Mouse (Mus musculus) heart, postnatal 10 days (tissue): ENCODE data around the gene Gm10271. TPM values are rescaled to one million over a fixed set of nuclear protein-coding genes. Genes with fewer than 3 reads are reported as not detected.

Source experiments
- DNase-seq, 2 experiments: peaks; one replicate each; pipeline ENCODE4 v3.0.0; 2021
- intact Hi-C: fragments of 180-260 bp; cut with DNase I; formaldehyde crosslinking; loops from one replicate; pipeline ENCODE4 v1.15.1; 2025
- total RNA-seq, 2 experiments: library from RNA; stranded (reverse); gene quantifications; 2 replicates each; pipeline ENCODE4 v1.2.3; 2021

Gm10271 gene
- total RNA-seq, 2 experiments from 2014 or later, result not detected

DNA sequence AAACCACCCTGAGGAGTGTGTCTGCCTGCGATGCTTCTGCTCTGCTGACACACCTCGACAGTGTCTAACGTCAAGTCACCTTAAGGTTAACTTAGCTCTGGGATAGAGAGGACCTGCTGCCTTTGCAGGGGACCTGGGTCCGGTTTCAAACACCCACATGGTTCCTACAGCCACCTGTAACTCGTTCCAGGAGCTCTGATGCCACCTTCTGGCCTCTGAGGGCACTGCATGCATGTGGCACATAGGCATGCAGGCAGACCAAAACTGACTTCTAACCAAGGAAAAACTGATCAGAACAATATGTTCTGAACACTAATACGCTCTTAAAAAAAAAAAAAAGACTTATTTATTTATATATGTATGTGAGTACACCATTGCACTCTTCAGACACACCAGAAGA lies 29.4 kb downstream of the Gm10271 start:
- intact Hi-C loops, result loop anchor here (10.0 kb wide), 2 partner anchors 92 to 1558 kb away; partner anchors contain the start of genes Thap2 and Zfc3h1
- DNase-seq, result no peak

- no peak for DNase-seq
- intact Hi-C loops, result no loop called here
These were observed 37.4 kb downstream of the Gm10271 start for GRCm38 (mm10) chr10:116935028-116935427.

DNA sequence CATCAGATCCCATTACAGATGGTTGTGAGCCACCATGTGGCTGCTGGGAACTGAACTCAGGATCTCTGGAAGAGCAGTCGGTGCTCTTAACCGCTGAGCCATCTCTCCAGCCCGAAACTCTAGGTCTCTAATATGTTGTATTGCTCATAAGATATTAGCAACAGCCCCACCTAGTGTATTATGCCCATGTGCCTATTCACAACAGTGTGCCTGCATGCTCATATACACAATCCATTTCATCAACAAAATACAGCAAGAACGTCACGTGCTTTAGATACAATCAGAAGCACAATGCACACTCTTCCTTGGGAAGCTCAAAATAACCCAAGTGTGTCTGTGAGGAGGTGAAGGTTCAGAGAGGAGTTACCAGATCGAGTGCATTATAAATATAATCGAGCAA lies 38.6 kb downstream of the Gm10271 start:
- intact Hi-C loops, result no loop called here
- DNase-seq, result no peak

GRCm38 (mm10) chr10:116932418-116932817 lies 40.0 kb downstream of the Gm10271 start:
- intact Hi-C loops, result no loop called here
- no peak for DNase-seq

DNA sequence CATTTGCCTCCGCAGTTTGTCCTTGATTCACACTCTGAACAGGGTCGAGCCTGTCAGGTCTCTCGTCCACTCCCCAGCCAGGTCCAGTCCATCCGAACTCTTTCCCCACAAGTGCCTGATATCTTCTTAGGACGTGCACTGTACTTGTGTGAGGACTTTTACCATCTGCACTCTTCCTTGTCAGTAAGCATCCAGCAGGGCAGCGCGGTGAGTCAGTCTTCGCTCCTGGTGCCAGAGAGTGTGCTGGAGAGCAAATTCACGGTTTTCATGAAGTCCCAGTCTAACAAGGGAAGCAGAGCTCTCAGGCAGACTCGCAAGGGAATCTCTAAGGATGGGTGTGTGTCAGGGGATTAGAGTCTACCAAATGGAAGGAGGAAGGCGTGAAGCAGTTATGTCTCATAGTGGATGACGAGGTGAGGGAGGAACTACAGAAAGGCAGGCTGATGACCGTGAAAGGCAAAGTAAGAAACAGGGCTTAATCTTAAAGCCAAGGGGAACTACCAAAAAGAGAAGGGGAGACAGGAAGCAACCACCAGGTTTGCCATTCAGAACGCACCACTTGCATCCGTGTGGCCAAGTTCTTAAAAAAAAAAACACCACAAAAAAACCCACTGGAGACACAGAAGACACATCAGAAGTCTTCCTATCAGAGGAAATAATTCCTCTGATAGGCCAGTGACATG lies 40.8 kb downstream of the Gm10271 start:
- intact Hi-C loops, result no loop called here
- no peak for DNase-seq

DNA sequence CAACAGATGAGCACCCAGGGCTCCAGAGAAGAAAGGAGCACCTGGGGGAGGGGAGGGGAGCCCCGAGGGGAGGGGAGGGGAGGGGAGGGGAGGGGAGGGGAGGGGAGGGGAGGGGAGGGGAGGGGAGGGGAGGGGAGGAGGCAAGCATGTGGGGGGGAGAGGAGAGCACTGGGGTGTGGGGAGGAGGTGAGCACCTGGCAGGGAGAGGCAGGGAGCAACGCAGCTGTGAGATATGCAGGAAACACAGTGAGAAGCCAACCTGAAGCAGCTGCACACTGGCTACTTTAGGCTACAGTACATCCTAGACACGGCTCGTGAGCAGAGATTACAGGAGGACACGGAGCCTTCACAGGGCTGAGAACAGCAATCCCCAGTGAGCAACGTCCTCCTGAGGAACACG lies 41.5 kb downstream of the Gm10271 start:
- no peak for DNase-seq
- intact Hi-C loops, result no loop called here

DNA sequence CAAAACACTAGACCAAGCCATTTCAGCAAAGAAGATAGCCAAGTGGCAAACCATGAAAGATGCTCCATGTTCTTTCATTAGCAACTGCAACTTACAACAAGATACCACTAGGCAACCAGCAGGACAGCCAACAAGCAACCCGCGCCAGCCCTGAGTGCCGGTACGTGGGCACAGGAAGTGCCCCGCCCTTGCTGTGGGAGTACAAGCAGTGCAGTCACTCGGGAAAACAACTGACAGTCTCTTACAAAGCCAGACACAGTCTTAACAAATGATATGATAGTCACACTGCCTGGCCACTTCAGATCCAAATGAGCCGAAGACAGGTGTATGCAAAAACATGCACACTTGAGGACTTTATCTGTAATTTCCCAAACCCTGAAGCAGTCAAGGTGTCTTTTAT lies 41.9 kb downstream of the Gm10271 start:
- DNase-seq, result peak in 1 of 2 experiments; percentile 24

GRCm38 (mm10) chr10:116928826-116929225 lies 43.6 kb downstream of the Gm10271 start:
- intact Hi-C loops, result no loop called here
- DNase-seq, result no peak

More for the DNA sequence above, 41.9 kb downstream of the Gm10271 start:
- intact Hi-C loops, result no loop called here

DNA sequence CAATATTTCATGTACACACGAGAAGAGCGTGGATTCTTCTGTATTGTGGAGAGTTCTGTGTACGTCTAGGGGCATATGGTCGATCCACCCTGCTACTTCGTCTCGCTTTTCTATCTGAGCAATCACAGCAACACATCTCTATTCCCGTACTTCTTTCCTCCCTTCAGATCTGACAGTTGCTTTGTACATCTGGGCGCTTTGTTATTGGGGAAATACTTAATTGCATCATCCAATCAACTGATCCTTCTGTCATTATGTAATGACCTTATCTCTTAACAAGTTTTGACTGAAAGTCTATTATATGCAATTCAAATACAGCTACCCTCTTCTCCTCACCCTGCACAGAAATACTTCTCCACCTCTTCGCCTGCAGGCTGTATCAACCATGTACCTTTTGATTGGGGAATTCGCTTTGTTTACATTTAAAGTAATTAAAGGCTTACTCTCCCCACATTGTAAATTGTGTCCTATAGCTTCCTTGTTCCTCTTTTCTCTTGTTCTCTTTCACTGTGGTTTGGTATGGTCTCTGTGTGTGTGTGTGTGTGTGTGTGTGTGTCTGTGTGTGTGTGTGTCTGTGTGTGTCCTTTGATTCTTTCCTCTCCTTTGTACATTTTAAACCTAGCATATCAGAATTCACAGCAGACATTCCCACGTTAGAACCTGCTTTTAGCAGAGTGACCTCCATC lies 45.8 kb downstream of the Gm10271 start:
- intact Hi-C loops, result no loop called here
- no peak for DNase-seq

DNA sequence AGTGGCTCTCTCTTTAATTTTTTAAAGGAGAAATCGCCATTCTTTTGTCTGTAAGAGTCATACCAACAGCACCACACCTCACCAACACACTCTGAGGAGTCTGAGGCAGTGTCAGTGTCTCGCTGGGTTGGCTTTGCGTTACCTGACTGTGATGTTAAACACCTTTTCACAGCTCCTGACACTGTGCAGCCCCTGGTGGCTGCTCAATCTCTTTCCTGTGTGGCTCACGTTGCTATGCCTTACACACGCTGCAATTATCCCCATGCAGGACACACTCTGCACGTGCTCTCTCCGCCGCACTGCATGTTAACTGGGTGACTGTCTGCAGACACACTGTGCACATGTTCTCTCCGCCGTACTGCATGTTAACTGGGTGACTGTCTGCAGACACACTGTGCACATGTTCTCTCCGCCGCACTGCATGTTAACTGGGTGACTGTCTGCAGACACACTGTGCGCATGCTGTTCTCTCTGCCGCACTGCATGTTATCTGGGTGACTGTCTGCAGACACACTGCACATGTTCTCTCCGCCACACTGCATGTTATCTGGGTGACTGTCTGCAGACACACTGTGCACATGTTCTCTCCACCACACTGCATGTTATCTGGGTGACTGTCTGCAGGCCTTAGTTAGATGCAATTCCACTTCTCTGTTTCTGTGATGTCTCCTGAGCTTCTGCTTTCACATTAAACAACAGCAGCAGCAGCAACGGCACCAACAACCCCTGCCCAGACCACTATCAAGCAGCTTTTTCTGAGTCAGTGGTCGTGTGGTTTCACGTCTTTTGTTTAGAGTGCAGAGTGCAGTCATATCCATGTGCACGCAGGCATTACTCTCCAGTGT lies 48.5 kb downstream of the Gm10271 start:
- intact Hi-C loops, result no loop called here
- DNase-seq, result no peak

GRCm38 (mm10) chr10:116922161-116922560 lies 50.2 kb downstream of the Gm10271 start:
- DNase-seq, result no peak
- intact Hi-C loops, result no loop called here

DNA sequence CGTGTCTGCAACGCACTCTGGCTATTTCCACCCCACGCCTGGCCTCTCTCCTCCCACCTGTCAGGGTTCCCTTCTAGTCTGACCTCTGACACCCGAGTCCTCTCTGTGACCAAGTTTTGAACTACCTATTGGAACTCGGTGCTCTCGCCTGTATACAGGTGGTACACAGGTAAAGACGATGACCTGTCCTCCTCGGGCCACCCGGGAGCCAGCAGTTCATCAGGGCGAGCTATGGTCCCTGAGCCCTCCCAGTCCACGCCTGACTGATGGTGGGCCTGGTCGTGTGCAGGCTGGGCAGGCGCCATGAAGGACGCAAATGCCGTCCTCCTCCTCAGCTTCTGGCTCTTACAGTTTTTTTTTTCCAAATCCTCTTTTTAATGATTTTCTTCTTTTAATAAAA lies 51.0 kb downstream of the Gm10271 start:
- DNase-seq, result no peak
- intact Hi-C loops, result no loop called here

GRCm38 (mm10) chr10:116920641-116921040 lies 51.8 kb downstream of the Gm10271 start:
- intact Hi-C loops, result no loop called here
- DNase-seq, result no peak

GRCm38 (mm10) chr10:116919368-116920317 lies 52.8 kb downstream of the Gm10271 start:
- intact Hi-C loops, result no loop called here
- DNase-seq, result no peak

- DNase-seq, result no peak
- intact Hi-C loops, result no loop called here
These were observed 55.8 kb downstream of the Gm10271 start for GRCm38 (mm10) chr10:116916581-116916980.

- no peak for DNase-seq
- intact Hi-C loops, result no loop called here
These were observed 57.1 kb downstream of the Gm10271 start for GRCm38 (mm10) chr10:116915286-116915685.

GRCm38 (mm10) chr10:116914586-116914985 lies 57.8 kb downstream of the Gm10271 start:
- intact Hi-C loops, result no loop called here

DNA sequence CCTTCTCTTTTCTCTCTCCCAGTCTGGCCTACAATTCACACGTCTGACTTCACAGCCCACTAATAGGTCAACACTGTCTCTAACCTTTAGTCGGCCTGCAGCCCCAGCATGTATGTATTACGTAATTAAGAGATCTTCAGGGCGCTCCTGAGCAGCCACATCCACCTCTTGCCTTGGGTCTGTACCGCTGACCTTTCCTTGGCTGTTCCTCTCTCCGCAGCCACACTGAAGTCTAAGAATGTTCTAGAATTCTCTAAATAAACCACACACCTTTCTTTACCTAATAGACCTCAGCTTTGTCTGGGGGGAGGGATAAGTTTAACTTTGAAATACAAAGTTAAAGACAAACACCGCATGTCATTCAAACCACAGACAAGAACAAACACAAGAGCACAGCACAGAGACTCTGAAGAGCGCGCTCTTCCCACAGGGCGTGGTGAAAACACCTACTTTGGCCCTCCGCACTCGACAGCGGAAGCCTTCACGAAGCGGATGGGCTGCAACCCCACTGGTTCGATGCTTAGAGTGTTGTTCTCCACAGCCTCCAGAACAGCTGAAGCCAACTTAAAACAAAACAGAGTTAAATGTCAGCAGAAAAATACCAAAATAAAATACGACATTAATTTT lies 58.6 kb downstream of the Gm10271 start:
- DNase-seq, result no peak
- intact Hi-C loops, result no loop called here

More at GRCm38 (mm10) chr10:116914586-116914985, 57.8 kb downstream of the Gm10271 start:
- DNase-seq, result peak; percentile 18 to 44

- DNase-seq, result no peak
- intact Hi-C loops, result no loop called here
These were observed 59.6 kb downstream of the Gm10271 start for GRCm38 (mm10) chr10:116912850-116913249.
